Mouse (Mus musculus): Measurements from ENCODE around the gene Arhgef7.
A peak's percentile ranks its signal among the peaks of the same experiment; 100 is the strongest.

Gene Arhgef7

DNA sequence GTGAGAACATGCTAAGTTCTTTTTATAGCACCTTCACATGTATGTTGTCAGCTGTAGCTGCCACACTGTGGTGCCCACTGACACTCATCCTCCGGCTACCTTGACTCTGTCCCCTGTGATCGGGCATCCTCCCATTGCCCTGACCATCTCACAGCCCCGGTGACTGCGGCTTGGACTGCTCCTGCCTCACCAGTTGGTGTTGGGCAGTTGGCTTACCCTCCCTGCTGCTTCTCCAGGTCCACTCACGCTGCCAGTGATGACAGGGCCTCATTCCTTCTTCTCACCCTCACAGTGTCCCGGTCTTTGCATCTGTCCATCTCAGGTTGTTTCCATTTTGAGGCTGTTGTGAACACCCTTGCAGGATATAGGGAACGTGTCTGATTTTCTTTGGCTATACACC is 35.3 kb downstream of the Arhgef7 start:
- DNase-seq (ENCODE audit: low read depth, low spot score): peak; percentile 94

DNA sequence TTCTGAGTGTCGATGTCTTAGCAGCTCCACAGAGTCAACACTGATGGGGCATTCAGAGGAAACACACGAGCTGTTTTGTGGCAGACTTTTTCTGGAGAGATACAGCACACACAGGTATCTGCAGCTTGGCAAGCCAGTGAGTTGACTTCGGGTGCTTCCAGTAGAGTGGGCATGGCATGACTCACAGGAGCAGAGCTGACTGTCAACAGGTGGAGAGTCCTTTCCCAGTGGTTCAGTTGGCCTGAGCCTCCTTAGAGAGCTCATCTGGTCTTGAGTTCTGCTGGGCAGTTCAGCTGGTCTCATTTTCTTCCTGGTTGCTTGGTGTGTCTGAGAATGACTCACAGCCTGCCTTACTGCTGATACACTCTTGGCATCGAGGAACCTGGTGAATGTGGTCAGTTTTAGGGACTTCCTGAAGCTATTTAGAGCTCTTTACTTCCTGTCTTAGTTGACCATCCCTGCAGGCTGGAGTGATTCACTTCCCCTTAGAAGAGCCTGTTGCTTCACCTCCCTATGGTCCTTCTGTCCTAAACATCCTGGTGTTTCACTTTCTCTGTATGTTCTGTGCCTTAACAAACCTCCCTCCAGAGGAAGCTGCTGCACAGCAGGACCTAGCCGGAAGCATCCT is 39.8 kb downstream of the Arhgef7 start:
- DNase-seq (ENCODE audit: low read depth, low spot score): peak; percentile 76

- DNase-seq (ENCODE audit: low read depth, low spot score): peak; percentile 97
These were observed 42.5 kb downstream of the Arhgef7 start for GRCm38 (mm10) chr8:11770001-11770400.

- DNase-seq (ENCODE audit: low read depth, low spot score): no peak
These were observed 43.1 kb downstream of the Arhgef7 start for GRCm38 (mm10) chr8:11770521-11771080.

- no peak for DNase-seq (ENCODE audit: low read depth, low spot score)
These were observed 44.1 kb downstream of the Arhgef7 start for GRCm38 (mm10) chr8:11771608-11772007.

DNA sequence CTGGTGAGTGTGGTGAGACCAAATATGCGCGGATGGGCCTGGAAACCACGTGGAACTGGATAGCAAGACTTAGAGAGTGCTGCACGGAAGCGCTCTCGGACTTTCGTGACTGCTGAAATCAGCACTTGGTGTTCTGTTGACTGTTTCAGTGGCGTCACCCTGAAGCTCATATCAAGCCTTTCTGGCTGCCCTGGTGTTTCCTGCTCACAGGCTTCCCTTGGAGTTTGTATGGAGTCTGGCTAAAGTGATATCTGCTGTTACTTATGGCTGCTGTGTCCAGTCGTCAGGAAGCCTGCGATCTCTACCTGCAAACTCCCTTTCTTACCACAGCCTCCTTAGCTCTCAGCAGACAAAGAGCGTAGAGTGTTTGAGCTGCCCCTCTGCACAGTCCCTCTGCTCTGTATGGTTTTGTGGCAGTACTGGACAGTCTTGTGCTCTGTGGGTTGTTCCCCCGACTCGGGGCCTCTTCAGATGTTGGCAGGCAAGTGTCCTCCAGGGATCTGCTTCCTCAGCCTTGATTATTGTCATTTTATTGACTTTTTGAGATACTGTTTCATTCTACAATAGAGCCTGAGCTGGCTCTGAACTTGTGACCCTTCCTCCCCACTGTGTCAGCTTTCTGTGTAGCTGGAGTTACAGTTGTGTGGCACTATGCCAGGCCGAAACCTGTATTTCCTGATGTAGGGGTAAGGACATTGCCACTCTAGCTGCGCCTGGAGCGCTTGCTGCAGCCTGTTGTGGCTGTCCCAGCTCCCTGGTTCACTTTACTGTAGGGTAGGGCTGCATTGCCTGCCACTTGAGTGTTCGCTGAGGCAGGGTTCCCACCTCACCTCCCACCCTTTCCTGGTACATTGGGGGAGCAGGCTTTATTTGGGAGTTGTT is 46.9 kb downstream of the Arhgef7 start:
- DNase-seq (ENCODE audit: low read depth, low spot score): no peak

DNA sequence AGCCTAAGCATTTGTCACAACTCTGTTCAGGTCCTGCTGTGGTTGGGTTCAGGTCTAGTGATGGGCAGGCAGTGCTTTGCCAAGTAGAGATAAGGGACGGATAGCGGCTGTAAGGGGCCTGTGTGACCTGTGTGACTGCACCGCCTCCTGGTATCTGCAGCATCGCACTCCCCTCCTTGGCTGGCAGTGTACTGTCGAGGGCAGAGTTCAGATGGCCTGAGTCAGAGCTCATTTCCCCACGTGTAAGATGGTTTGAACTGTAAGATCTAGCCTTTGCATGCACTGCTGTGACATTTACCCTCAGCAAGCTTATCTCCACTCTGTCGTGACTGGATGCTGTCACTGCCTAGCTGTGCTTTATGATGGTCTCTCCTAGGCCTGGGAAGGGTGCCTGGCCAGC is 48.4 kb downstream of the Arhgef7 start:
- DNase-seq (ENCODE audit: low read depth, low spot score): no peak

DNA sequence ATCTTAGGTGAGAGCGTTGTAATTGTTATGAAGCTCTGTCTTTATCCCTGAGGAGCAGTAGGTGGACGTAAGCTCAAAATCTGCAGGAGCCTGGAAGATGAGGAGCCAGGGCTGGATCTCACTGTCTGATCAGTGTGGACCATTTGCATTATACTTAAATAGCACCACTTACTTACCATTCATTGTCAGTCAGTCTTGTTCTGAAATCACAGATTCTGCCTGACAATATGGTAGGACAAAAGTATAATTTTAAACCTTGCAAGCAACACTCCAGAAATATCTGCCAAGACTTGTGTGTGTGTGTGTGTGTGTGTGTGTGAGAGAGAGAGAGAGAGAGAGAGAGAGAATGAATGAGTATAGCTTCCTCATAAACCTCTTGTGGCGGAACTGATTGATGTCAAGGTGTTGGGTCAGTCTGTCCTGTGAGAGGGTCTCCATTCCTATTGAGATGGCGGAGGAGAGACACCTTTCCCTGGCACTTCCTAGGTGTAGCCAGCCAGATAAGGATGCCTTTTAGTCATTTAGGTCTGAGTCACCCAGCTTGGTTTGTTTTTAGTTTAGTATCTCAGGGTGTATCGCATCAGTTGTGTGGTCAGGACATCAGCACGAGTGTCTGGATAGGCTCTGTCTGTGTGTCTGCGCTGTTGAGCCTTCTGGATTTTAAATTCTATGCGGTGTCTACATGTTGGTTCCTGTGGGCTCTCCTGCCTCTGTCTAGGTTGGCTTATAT is 49.1 kb downstream of the Arhgef7 start:
- DNase-seq (ENCODE audit: low read depth, low spot score): peak; percentile 64

- DNase-seq (ENCODE audit: low read depth, low spot score): peak; percentile 83
These were observed 49.7 kb downstream of the Arhgef7 start for GRCm38 (mm10) chr8:11777201-11777600.

GRCm38 (mm10) chr8:11778646-11779433 is 51.3 kb downstream of the Arhgef7 start:
- DNase-seq (ENCODE audit: low read depth, low spot score): peak; percentile 92

DNA sequence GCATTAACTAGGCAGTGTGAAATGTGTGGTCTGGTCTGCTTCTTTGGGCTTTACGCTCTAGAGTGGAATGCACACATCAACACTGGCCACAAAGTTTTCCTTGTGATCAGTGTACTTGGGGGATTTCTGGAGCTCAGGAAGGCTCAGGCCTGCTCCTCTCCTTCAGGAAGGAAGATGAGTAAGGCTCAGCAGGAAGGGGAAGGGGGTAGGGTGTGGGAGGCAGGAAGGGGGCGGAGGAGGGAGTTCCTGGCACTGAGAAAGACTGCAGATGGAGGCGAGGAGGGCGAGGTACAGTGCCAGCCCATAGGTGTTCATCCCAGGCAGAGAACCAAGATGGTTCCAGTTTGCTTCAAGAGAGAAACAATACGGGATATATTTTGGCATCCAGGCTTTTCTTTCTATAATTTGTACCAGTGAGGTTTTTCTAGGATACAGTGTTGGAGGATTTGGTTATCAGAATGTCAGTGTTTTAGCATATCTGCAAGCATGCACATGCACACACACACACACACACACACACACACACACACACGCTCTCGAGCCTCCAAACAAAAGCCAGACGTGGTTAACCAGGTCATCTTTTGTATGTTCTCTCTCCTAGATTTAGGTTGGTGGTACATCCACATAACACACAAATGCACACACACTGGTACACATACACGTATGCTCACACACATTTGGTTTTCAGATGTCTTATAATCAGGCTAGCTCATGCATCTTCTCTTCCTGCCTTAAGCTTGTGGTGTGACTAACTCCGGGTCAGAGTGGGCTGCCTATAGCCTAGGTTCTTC is 52.5 kb downstream of the Arhgef7 start:
- DNase-seq (ENCODE audit: low read depth, low spot score): peak; percentile 98

DNA sequence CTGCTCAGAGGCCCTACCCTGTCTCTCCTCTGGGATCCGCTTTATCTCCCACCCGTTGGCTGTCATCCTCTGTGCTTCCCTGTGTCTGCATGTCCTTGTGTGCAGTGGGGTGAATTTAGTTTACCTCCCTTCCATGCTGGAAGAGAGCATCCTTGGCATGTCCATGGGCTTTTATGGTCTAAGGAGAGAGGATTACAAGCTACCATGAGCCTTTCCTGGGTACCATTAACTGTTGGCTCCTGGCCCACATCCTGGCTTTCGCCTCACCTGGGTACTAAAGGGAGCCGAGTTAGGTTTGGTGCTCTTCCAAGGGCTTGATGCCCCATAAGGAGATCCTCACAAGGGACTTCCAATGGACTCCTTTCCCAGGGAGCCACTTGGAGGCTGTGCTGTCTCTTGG is 53.1 kb downstream of the Arhgef7 start:
- DNase-seq (ENCODE audit: low read depth, low spot score): peak; percentile 75

GRCm38 (mm10) chr8:11782607-11783006 is 55.1 kb downstream of the Arhgef7 start:
- DNase-seq (ENCODE audit: low read depth, low spot score): no peak

DNA sequence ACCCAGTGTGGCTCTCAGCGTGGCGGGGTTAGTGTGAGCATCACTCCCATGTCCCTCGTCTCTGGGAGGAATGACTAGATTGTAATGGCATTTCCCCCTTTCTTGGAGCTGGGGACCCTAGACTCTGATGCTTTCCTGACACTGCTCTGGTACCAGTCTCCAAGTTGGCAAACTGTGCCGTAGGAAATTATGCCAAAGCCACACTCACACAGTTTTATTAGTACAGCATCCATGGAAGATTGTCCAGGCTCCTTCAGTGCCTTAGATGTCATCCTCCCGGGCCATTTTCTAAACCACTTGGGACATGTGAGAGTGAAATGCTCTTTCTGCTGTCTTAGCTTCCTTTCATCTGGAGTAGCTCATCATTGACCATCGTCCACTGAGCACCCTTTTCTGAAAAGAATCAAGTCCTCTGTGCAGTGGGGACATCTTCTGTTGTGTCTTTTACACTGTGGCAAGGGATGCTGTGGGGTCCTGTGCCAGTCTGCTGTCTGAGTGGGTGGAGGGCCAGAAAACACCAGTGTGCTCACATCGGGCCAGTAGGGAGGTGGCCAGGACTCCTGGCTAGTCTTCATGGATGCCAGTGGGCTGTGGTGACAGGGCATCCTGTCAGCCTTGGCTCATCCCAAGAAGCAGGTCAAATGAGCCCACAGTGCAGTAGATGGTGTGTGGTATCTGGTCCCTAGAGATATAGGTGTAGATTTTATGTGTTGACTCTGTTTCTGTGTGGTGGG is 56.5 kb downstream of the Arhgef7 start:
- no peak for DNase-seq (ENCODE audit: low read depth, low spot score)

DNA sequence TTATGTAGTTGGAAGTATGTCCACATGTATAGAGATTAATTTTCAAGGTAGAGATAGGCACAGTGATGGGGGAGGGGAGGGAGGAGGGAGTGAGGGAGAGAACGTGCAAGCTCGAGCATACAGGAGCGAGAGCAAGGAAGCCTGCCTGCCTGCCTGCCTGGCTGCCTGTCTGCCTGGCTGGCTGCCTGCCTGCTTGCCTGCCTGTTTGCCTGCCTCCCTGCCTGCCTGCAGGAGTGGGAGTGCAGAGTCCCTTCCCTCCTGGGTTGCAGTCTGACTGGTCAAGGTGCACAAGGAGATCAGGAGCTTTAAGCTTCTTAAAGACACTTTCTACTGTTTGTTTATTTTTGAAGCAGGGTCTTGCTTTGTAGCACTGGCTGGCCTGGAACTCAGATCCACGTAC is 57.6 kb downstream of the Arhgef7 start:
- DNase-seq (ENCODE audit: low read depth, low spot score): peak; percentile 89

DNA sequence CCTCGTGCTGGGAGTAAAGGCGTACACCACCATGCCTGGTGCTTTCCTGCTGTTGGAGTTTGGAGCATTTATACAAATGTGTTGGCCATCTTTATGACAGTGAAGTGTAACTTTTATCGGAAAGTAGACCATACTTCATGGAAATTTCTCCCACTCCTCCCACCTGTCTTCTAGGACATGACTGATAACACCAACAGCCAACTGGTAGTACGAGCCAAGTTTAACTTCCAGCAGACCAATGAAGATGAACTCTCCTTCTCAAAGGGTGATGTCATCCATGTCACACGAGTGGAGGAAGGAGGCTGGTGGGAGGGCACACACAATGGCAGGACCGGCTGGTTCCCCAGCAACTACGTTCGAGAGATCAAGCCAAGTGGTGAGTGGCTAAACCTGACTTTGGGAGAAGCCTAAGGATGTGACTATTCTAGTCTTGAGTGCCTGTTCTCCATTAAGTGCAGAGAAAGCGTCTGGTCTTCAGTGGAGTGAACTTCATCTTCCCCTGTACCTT is 58.1 kb downstream of the Arhgef7 start:
- peak; percentile 68 for DNase-seq (ENCODE audit: low read depth, low spot score)

DNA sequence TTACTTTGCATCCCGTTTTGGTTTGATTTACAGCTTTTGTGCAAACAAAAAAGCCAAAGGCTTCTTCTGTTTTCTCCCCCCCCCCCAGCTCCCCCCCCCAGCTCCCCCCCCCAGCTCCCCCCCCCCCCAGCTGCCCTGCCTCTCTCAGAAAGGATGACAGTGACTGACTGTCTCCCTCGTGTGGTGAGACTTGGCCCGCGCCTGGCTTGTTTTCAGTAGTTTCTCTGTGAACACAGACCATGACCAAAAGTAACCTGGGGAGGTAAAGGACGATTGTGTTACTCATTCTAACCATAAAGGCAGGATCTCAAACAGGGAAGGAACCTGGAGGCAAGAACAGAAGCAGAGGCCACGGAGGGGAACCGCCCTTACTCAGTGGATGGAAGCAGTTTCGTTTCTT is 60.7 kb downstream of the Arhgef7 start:
- peak; percentile 83 for DNase-seq (ENCODE audit: low read depth, low spot score)

GRCm38 (mm10) chr8:11789168-11789567 is 61.6 kb downstream of the Arhgef7 start:
- DNase-seq (ENCODE audit: low read depth, low spot score): no peak

- DNase-seq (ENCODE audit: low read depth, low spot score): peak; percentile 91
These were observed 67.4 kb downstream of the Arhgef7 start for GRCm38 (mm10) chr8:11794956-11795355.

Measured in brain, adult 2 months (tissue).